In the genomic region with DNA sequence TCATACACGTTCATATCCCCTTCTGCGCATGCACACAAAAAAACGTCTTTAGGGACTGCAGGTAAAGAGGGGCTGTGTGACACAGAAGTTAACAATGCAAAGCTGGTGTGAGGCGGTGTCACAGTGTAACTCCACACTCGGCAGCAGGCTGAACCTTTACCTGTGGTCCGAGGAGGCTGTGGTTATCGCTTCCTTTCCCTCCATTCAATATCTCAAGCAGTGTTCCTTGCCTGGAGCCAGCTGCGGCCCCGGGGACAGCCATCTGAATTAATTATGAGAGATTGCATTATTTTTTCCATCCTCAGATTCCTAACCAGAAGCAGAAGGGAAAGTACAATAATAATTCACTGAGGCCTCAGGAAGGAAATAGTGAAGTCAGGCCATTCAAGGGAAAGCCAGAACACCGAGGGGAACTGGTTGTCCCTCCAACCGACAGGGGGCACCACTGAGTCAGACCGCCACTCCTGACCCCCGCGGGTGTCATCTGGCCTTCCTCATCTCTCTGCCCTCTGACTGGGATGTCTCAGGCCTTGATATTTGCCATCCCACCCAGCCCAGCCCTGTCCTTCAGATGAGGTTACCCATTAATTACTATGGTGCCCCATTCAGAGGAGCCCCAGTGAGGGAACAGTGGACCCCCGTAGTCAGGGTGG, we compare ENCODE assay signal across 15 mouse cellular contexts. TPM values are rescaled to one million over a fixed set of nuclear protein-coding genes. Genes with fewer than 3 reads are reported as not detected.
DNase-seq lines count a peak whose midpoint lies in the region; ATAC-seq and TF ChIP-seq lines count a peak whose summit lies in the region.
"Had no signal": no experiment of that assay in that cellular context is flagged by ENCODE, and none has a peak within 500 bp of the region (broad histone marks: within the 10 kb centered on the region; RNA-seq: fewer than 3 reads in every experiment).

No protein-coding gene starts in this region.

- no peaks in the 10 kb centered on the region for H3K9me3 ChIP-seq in intestine, postnatal 0 days (ENCODE audit: control insufficient read depth)
- no peaks in the 10 kb centered on the region for H3K9me3 ChIP-seq in intestine, embryonic 15.5 days
- no peaks in the 10 kb centered on the region for H3K9me3 ChIP-seq in midbrain, embryonic 13.5 days
- no peaks in the 10 kb centered on the region for H3K9me3 ChIP-seq in midbrain, embryonic 10.5 days (replicated peaks)
- H3K9me3 ChIP-seq: embryonic facial prominence, embryonic 12.5 days; forebrain, embryonic 12.5 days had no signal

- DNase-seq in CD4-positive, CD25-positive, alpha-beta regulatory T cell, adult 2 months (ENCODE audit: low read depth, low spot score), result peak; percentile 30
- no peak for DNase-seq in midbrain, embryonic 10.5 days (ENCODE audit: low spot score)
- no peak for DNase-seq in cerebellum, adult 18-20 months
- DNase-seq: adrenal gland, postnatal 25 days; cerebellum, adult 9-11 months; gastrocnemius, postnatal 14 days; right cerebral cortex, postnatal 14 days had no signal

- H3K4me3 ChIP-seq in intestine, postnatal 0 days (ENCODE audit: low read depth, low read length), result no peak overlapping the region
- H3K4me3 ChIP-seq in intestine, embryonic 15.5 days (replicated peaks), result no peak overlapping the region
- H3K4me3 ChIP-seq in midbrain, embryonic 13.5 days (replicated peaks), result no peak overlapping the region
- no peak overlapping the region for H3K4me3 ChIP-seq in midbrain, embryonic 10.5 days
- no peak overlapping the region; the same call in 1 of the 2 replicates for H3K4me3 ChIP-seq in testis, adult 2 months (ENCODE audit: control insufficient read depth, low read depth, low read length)
- H3K4me3 ChIP-seq: embryonic facial prominence, embryonic 12.5 days; forebrain, embryonic 12.5 days had no signal

- no peak for ATAC-seq in CD4-positive, CD25-positive, alpha-beta regulatory T cell, adult 4 months
- ATAC-seq in intestine, postnatal 0 days, result 0 out of 2 replicates have a peak, but pooled peaks have one; percentile 9
- ATAC-seq in intestine, embryonic 15.5 days, result no peak
- ATAC-seq in midbrain, embryonic 13.5 days, result peak; percentile 18; the same call in 1 of the 2 replicates

- no peaks in the 10 kb centered on the region for H3K36me3 ChIP-seq in intestine, postnatal 0 days (ENCODE audit: control insufficient read depth, insufficient read depth)
- H3K36me3 ChIP-seq in intestine, embryonic 15.5 days, result no peaks in the 10 kb centered on the region
- no peaks in the 10 kb centered on the region for H3K36me3 ChIP-seq in midbrain, embryonic 13.5 days
- no peaks in the 10 kb centered on the region for H3K36me3 ChIP-seq in midbrain, embryonic 10.5 days
- no peaks in the 10 kb centered on the region for H3K36me3 ChIP-seq in testis, adult 2 months (ENCODE audit: control insufficient read depth, insufficient read depth, low read length)
- H3K36me3 ChIP-seq: embryonic facial prominence, embryonic 12.5 days; forebrain, embryonic 12.5 days had no signal

- no peak overlapping the region for H3K4me2 ChIP-seq in intestine, postnatal 0 days (replicated peaks; ENCODE audit: low read depth)
- H3K4me2 ChIP-seq in intestine, embryonic 15.5 days (replicated peaks), result no peak overlapping the region
- H3K4me2 ChIP-seq in midbrain, embryonic 13.5 days (replicated peaks), result no peak overlapping the region
- H3K4me2 ChIP-seq: embryonic facial prominence, embryonic 12.5 days; forebrain, embryonic 12.5 days had no signal

- H3K4me1 ChIP-seq in intestine, postnatal 0 days (replicated peaks; ENCODE audit: control insufficient read depth, insufficient read depth, low read length), result peaks cover 2% of the 10 kb centered on the region; the same call in 1 of the 2 replicates
- peaks cover 31% of the 10 kb centered on the region for H3K4me1 ChIP-seq in intestine, embryonic 15.5 days (replicated peaks)
- H3K4me1 ChIP-seq in midbrain, embryonic 13.5 days (replicated peaks), result peaks cover 37% of the 10 kb centered on the region
- H3K4me1 ChIP-seq in midbrain, embryonic 10.5 days, result peaks cover 39% of the 10 kb centered on the region
- peaks cover 9% of the 10 kb centered on the region for H3K4me1 ChIP-seq in testis, adult 2 months (ENCODE audit: control insufficient read depth, insufficient read depth, low read length)

- H3K9ac ChIP-seq in intestine, postnatal 0 days (ENCODE audit: low read depth, low read length), result no peak overlapping the region
- no peak overlapping the region for H3K9ac ChIP-seq in intestine, embryonic 15.5 days
- no peak overlapping the region for H3K9ac ChIP-seq in midbrain, embryonic 13.5 days (replicated peaks)
- H3K9ac ChIP-seq: embryonic facial prominence, embryonic 12.5 days; forebrain, embryonic 12.5 days had no signal

- no peak for TF ChIP-seq POLR2A in testis, adult 2 months (IDR thresholded peaks at IDR 0.05; ENCODE audit: control insufficient read depth, low read depth, low read length)

- H3K27ac ChIP-seq in intestine, postnatal 0 days (ENCODE audit: low read depth, low read length), result no peak overlapping the region
- no peak overlapping the region for H3K27ac ChIP-seq in intestine, embryonic 15.5 days
- no peak overlapping the region for H3K27ac ChIP-seq in midbrain, embryonic 13.5 days
- H3K27ac ChIP-seq in midbrain, embryonic 10.5 days (replicated peaks), result no peak overlapping the region
- no peak overlapping the region for H3K27ac ChIP-seq in testis, adult 2 months (ENCODE audit: control insufficient read depth, insufficient read depth, low read depth, low read length)
- H3K27ac ChIP-seq: embryonic facial prominence, embryonic 12.5 days; forebrain, embryonic 12.5 days; macrophage had no signal

- no peaks in the 10 kb centered on the region for H3K27me3 ChIP-seq in intestine, postnatal 0 days (replicated peaks; ENCODE audit: control insufficient read depth, insufficient read depth, low read length)
- H3K27me3 ChIP-seq in intestine, embryonic 15.5 days (replicated peaks), result no peaks in the 10 kb centered on the region
- 0 out of 2 replicates have a peak, but pooled peaks cover 3% of the 10 kb centered on the region for H3K27me3 ChIP-seq in midbrain, embryonic 13.5 days
- H3K27me3 ChIP-seq in midbrain, embryonic 10.5 days (ENCODE audit: low read depth, poor library complexity, severe bottlenecking), result peaks cover 20% of the 10 kb centered on the region
- no peaks in the 10 kb centered on the region for H3K27me3 ChIP-seq in testis, adult 2 months (ENCODE audit: control insufficient read depth, insufficient read depth, low read length)

- peak; percentile 63 for TF ChIP-seq CTCF in intestine, postnatal 0 days (IDR thresholded peaks at IDR 0.05; ENCODE audit: low read depth)
- peak; percentile 86 for TF ChIP-seq CTCF in testis, adult 2 months (IDR thresholded peaks at IDR 0.05; ENCODE audit: control insufficient read depth, insufficient read depth, insufficient replicate concordance, low read depth, low read length)

- WGBS in intestine, postnatal 0 days, result 72% methylated on average over 15 of the region's 15 CpGs
- WGBS in intestine, embryonic 15.5 days, result 71% methylated on average over 15 of the region's 15 CpGs
- WGBS in midbrain, embryonic 13.5 days, result 80% methylated on average over 15 of the region's 15 CpGs
- 86% methylated on average over 15 of the region's 15 CpGs for WGBS in midbrain, embryonic 10.5 days

RNA-seq across cellular contexts. Expression of gene Mab21l3, which starts 53.2 kb away (rescaled TPM):
- not detected for polyA plus RNA-seq in CD4-positive, CD25-positive, alpha-beta regulatory T cell, adult 4 months (2017; shearing (Covaris generic))
- 0.16 and 0.17 TPM in 2 replicates for polyA plus RNA-seq in intestine, postnatal 0 days (2015; fragmentation: Nextera tagmentation; extraction: Ambion mirVana)
- 5.8 and 6.4 TPM in 2 replicates for polyA plus RNA-seq in intestine, embryonic 15.5 days (2015; fragmentation: Nextera tagmentation; extraction: Ambion mirVana)
- polyA plus RNA-seq in midbrain, embryonic 13.5 days (2015; fragmentation: Nextera tagmentation; extraction: Ambion mirVana), result 0.35 TPM in 2 replicates
- polyA plus RNA-seq in midbrain, embryonic 10.5 days (2016; fragmentation: Nextera tagmentation; extraction: Ambion mirVana), result 0.43 and 0.60 TPM in 2 replicates
- polyA plus RNA-seq in testis, adult 2 months (2012; rRNA removed), result 0.05 and 0.10 TPM in 2 replicates

Comparison
In these comparisons a context has a peak if more than half of its experiments do, and no peak if none do; other contexts are left out.
1. ATAC-seq: peak in intestine, postnatal 0 days (single experiment) and midbrain, embryonic 13.5 days (single experiment); none in CD4-positive, CD25-positive, alpha-beta regulatory T cell, adult 4 months (single experiment) and intestine, embryonic 15.5 days (single experiment).